Mouse (Mus musculus) kidney, adult 11 months (tissue): ENCODE results near the gene Olfr601.
"Not testable (repeated sequence)": the region's sequence is repeated elsewhere in the genome, so short reads cannot be mapped to it uniquely, and the experiment has no call there.

Experiments
- DNase-seq: peaks from one replicate; pipeline ENCODE4 v3.0.0; 2022

Olfr601 gene

GRCm38 (mm10) chr7:103362555-103362954 lies at the start of gene Olfr601:
Gene Olfr601 (minus strand): TSS chr7:103362655.
- no peak for DNase-seq

- not testable (repeated sequence) for DNase-seq
Observed at GRCm38 (mm10) chr7:103406521-103407055, 44.1 kb upstream of the Olfr601 start.

GRCm38 (mm10) chr7:103398981-103399380 lies 36.5 kb upstream of the Olfr601 start:
- DNase-seq = no peak

- no peak for DNase-seq
Observed at GRCm38 (mm10) chr7:103397758-103398157, 35.3 kb upstream of the Olfr601 start.

- no peak for DNase-seq
Observed at GRCm38 (mm10) chr7:103386077-103386476, 23.6 kb upstream of the Olfr601 start, which contains the start of gene Olfr603. Gene Olfr603 (minus strand): TSS chr7:103386177.

GRCm38 (mm10) chr7:103349569-103349968 lies 12.9 kb downstream of the Olfr601 start, which contains the start of gene Olfr600:
Gene Olfr600 (minus strand): TSS chr7:103349669.
- no peak for DNase-seq

- DNase-seq = no peak
Observed at GRCm38 (mm10) chr7:103335617-103336016, 26.8 kb downstream of the Olfr601 start, which contains the start of gene Olfr599. Gene Olfr599 (plus strand): TSS chr7:103335917.

- no peak for DNase-seq
Observed at GRCm38 (mm10) chr7:103323268-103323667, 39.2 kb downstream of the Olfr601 start, which contains the start of gene Olfr598. Gene Olfr598 (plus strand): TSS chr7:103323568.

- DNase-seq = not testable (repeated sequence)
Observed at GRCm38 (mm10) chr7:103316015-103316414, 46.4 kb downstream of the Olfr601 start, which contains the start of gene Olfr597. Gene Olfr597 (plus strand): TSS chr7:103316315.
